Mouse (Mus musculus): ENCODE data around the gene Dyrk2.
A peak's percentile ranks its signal among the peaks of the same experiment; 100 is the strongest.

The Dyrk2 gene

DNA sequence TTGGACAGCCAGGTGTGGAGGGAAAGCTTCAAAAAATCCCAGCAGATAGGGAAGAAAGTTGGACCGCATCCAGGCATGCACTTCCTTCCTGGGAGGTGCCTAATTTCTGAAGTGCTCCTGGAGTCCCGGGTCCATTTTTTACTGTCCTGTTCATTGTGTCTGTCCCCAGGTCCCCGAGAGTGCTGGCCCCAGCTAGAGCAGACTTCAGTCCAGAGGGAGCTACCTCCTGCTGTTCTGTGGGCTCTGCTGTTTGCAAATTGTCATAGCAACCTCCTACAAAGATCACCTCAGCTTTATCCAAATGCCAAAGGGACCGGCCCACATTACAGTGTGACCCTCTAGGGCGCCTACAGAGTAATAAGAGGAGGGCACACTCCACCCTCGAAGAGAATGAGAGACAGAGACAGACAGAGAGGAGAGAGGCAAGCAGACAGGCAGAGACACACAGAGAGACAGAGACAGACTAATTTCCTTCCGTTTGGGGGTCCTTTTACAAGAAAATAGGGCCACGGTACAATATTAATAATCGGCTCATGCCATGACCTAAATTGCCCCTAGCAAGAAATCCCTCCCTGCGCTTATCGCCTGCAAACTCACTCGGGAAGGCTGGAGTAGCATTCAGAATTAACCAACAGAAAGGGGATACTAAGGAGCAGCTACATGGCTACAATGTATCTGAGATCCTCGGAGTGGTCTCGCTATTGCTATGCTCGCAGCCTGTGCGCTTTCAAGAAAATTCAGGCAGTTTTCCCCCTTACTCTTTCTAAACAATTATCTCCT, at the start of gene Dyrk2:
Gene Dyrk2 (minus strand): TSS at position 9 of the 780 bp plus-strand sequence.
- no peak for DNase-seq (ENCODE audit: extremely low read depth, insufficient read length, low spot score)

- no peak for DNase-seq (ENCODE audit: extremely low read depth, insufficient read length, low spot score)
These were observed 32.6 kb upstream of the Dyrk2 start for GRCm38 (mm10) chr10:118902625-118903024.

- no peak for DNase-seq (ENCODE audit: extremely low read depth, insufficient read length, low spot score)
These were observed 23.6 kb upstream of the Dyrk2 start for GRCm38 (mm10) chr10:118893645-118894044.

- no peak for DNase-seq (ENCODE audit: extremely low read depth, insufficient read length, low spot score)
These were observed 14.1 kb upstream of the Dyrk2 start for GRCm38 (mm10) chr10:118884126-118884525.

GRCm38 (mm10) chr10:118883317-118883716, 13.3 kb upstream of the Dyrk2 start:
- DNase-seq (ENCODE audit: extremely low read depth, insufficient read length, low spot score) = no peak

DNA sequence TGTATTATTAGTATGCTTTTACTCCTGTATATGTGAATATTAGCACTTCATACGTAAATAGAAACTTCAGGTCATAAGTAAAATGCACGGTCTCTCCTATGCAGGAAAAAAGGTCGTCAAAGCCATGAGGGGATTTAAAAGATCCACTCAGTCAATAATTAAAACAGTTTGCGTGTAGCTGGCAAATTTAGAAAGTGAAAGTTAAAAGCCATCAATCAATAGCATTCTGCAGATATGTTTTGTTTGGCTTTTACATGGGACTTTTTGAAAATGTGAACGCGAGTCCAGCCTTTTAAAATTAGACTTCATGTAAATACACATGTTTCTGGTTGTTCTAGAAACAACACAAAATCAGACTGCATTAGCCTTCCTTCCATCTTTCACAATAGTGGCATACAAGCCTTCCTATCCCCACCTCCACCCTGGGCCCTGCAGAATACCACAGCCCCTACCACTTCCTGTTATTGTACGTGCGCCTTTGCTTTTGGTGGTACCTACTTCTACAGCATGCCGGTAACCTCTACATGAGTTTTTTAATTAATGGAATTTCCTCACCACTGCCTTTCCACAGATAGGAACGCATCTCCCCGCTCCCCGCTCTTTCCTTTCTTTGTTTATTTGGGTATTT, 12.4 kb upstream of the Dyrk2 start:
- no peak for DNase-seq (ENCODE audit: extremely low read depth, insufficient read length, low spot score)

DNA sequence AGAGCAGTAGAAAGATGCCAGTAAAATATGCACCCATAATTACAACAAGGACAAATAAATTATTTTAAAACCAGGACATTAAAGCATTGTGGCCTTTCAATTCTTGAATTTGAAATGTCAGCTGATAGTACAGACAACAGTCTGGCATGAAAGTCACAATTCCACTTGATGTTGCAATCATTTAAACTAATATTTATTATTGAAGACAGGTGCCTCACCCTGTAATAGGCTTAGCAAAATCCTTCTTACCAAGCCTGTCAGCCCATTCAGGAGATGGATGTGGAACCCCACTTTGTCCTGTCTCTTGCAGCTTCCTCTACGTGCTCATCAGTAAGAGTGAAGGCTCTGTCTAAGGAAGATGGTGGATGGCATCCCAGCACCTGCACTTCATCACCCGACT, 10.8 kb upstream of the Dyrk2 start:
- no peak for DNase-seq (ENCODE audit: extremely low read depth, insufficient read length, low spot score)

DNA sequence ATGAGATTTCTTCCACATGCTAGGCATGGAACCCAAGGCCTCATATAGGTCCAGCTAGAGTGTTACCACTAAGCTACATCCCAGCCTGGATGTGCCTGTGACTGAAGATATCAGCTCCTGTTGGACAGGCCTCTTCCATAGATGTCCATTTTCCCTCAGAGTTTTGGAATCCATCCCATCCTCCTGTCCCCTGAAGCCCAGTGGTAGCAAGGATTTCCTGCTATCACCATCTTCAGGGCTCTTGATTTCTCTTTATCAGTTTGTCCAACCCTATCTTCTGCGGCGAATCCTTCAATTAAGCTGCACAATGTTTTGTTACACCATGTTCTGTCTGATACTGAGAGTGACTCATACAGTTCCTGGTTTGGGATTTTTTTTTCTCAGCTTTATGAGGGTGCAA, 2.2 kb upstream of the Dyrk2 start:
- no peak for DNase-seq (ENCODE audit: extremely low read depth, insufficient read length, low spot score)

- peak; percentile 82 for DNase-seq (ENCODE audit: extremely low read depth, insufficient read length, low spot score)
These were observed 413 bp downstream of the Dyrk2 start for GRCm38 (mm10) chr10:118869591-118870001.

DNA sequence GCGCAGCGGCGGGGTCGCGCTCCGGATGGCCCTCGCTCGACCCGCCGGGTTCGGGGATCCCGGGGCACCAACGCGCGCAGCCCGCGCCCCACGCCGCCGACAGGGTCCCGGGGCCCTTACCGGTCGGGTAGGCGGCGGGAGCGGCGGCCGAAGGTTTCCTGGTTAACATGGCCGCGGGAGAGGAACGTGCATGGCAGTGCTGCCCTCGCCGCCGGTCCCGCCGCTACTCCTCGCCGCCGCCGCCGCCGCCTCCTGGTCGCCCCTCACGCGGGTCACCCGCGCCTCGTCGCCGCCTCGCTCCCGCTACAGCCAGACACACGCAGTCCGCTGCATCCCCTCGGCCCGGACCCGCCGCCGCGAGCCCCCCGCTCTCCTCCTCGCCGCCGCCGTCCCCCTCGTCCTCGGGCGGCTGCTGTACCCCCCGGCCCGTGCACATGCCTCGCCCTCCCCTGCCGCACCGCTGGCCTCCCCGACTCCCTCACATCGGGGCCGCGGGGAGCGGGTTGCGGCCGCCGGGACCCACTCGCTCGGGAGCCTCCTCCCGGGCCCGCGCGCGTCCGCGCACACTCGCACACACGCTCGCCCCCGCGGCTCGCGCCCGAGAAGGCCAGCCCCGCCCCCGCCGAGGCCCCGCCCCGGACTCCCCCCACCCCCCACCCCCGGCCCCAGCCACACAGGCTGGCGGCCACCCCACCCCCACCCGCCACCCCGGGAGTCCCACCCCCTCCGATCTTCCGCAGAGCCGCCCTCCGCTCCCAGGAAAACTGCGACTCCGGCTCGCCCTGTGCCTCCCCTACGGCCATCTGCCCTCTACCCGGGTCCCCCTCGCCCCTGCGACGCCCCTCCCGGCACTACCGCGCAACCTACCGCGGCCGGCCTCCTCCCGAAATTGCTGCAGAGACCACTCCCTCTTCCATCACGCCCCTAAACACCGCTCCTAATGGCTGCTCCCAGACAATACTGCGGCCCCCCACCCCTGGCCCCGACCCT, 1.1 kb downstream of the Dyrk2 start:
- DNase-seq (ENCODE audit: extremely low read depth, insufficient read length, low spot score) = peak; percentile 60

GRCm38 (mm10) chr10:118867896-118868600, 2.0 kb downstream of the Dyrk2 start:
- peak; percentile 61 for DNase-seq (ENCODE audit: extremely low read depth, insufficient read length, low spot score)

DNA sequence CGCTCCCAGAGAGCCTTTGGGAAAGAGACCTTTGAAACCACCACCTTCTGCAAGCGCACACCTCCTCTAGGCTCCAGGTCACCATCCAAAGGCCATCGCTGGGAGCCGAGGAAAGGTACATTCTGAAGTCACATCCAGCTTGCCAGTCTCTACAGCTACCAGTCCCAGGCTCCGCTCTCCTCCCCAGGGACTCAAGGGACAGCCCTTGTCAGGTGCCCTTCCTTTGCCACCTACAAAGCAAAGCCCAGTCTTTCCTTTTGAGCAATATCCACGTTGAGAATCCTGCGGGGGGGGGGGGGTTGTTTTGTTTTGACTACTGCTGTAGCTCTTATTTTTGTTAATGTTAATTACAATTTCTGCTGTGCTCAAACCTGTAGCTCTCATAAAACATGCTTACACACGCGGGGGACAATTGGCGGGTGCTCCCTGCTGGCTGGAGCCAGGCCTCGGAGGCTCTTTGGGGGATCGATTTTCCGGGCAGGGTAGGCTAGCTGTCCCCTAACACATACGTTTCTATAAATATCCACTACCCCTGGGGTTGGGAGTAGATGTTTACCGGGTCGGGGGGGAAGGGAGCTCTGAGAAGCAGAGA, 2.6 kb downstream of the Dyrk2 start:
- no peak for DNase-seq (ENCODE audit: extremely low read depth, insufficient read length, low spot score)

DNA sequence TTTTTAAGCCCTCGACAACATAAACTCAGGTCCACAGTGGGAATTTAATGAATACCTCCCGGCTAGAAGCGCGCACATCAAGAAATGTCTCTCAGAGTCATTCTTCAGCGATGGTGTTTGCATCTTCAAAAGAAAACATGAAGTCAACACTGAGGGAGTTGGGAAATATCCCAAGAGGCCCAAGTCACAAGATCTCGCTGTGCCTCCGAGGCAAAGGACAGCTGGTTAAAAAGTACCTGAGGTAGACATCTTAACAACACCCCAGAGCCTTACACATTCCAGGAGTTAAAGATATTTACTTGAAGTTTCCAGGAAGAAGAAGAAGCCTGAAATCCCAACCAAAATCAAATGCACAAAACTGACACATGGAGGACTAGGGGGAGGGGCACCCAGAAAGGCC, 5.0 kb downstream of the Dyrk2 start:
- no peak for DNase-seq (ENCODE audit: extremely low read depth, insufficient read length, low spot score)

GRCm38 (mm10) chr10:118863611-118864010, 6.4 kb downstream of the Dyrk2 start:
- no peak for DNase-seq (ENCODE audit: extremely low read depth, insufficient read length, low spot score)

- DNase-seq (ENCODE audit: extremely low read depth, insufficient read length, low spot score) = no peak
These were observed 7.8 kb downstream of the Dyrk2 start for GRCm38 (mm10) chr10:118862233-118862632.

DNA sequence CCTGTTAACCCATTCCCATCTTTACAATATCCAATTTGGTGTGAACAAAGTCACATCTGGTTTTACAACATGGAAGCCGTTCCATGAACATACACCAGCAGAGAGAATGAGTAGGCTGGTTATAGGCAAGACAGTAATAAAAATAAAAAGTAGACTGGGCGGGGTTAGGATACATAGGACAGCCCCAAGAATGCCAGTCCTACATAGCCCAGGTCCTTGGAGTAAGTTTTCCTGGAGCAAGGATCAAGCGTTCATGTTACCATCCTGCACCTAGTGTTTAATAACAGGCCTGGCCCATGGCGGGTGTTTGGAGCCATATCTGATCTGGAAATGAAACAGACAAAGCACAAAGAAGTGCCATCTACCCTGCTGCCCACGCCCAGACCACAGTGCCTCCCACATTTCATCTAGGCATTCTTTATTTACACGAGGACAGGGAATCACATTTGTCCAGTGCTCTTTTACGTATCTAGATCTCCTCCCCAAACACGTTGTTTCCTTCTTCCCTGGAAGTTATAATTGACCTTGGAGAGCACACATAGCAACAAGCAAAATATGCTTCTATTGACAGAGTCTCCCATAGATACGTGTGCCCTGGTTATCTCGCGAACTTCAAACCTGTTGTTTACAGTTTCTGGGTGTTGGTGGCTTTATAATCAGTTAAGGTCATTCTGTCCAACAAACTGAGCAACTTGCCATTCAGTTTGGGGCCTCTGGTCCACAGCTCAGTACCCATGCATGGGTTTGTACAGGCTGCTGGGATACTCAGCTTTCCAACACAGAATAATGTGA, 8.6 kb downstream of the Dyrk2 start:
- no peak for DNase-seq (ENCODE audit: extremely low read depth, insufficient read length, low spot score)

GRCm38 (mm10) chr10:118859655-118860054, 10.4 kb downstream of the Dyrk2 start:
- DNase-seq (ENCODE audit: extremely low read depth, insufficient read length, low spot score) = no peak

- DNase-seq (ENCODE audit: extremely low read depth, insufficient read length, low spot score) = no peak
These were observed 15.4 kb downstream of the Dyrk2 start for GRCm38 (mm10) chr10:118854641-118855040.

DNA sequence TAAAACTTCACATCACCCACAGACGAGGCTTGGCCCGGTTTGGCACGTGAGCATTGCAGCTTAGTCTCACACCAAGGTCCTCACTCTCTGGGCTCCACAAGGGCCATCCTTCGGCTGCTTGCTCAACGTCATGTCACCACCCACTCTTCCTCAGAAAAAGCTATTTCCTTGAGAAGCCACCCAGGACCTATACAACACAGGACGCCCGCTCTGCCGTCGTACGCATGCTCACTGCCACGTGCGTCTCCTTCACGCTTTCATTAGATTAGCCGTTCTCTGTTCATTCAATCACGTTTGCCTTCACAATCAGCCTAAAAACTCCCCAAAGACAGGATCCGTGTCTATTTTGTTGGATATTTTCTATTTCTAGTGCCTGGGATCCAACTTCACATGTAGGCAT, 17.5 kb downstream of the Dyrk2 start:
- no peak for DNase-seq (ENCODE audit: extremely low read depth, insufficient read length, low spot score)

Data from 3134 (cell line).